Mouse (Mus musculus) heart, embryonic 10.5 days (tissue): ENCODE measurements around the gene Cbfa2t3. TPM values are rescaled to one million over a fixed set of nuclear protein-coding genes. Genes with fewer than 3 reads are reported as not detected.

Source experiments
- DNase-seq: peaks from one replicate; pipeline ENCODE4 v3.0.0-alpha.2; 2017; ENCODE audit warnings: low spot score
- H3K27ac ChIP-seq: fragments of 300-500 bp; sonication (generic); 2 replicates; pipeline ENCODE4 v1.5.1; 2016; ENCODE audit warnings: mild to moderate bottlenecking
- H3K27me3 ChIP-seq: fragments of 300-500 bp; sonication (generic); 2 replicates; pipeline ENCODE4 v1.6.1; 2016; ENCODE audit warnings: mild to moderate bottlenecking; ENCODE audit not compliant: poor library complexity, insufficient read depth, severe bottlenecking
- H3K36me3 ChIP-seq: fragments of 300-500 bp; sonication (generic); 2 replicates; pipeline ENCODE4 v1.6.1; 2016; ENCODE audit warnings: mild to moderate bottlenecking, moderate library complexity
- H3K4me1 ChIP-seq: fragments of 300-500 bp; sonication (generic); 2 replicates; pipeline ENCODE4 v1.6.1; 2016; ENCODE audit warnings: mild to moderate bottlenecking
- H3K4me3 ChIP-seq: fragments of 300-500 bp; sonication (generic); 2 replicates; pipeline ENCODE4 v1.5.1; 2016; ENCODE audit warnings: mild to moderate bottlenecking, moderate library complexity
- H3K9me3 ChIP-seq: fragments of 300-500 bp; sonication (generic); 2 replicates; pipeline ENCODE4 v1.6.1; 2016; ENCODE audit warnings: mild to moderate bottlenecking, moderate library complexity
- WGBS: fragments of 180-500 bp; shearing (Covaris S2); methylation state at CpG from one replicate; pipeline ENCODE4 v1.1.7; 2016; 5-methylcytosine and 5-hydroxymethylcytosine counted together
- polyA plus RNA-seq: library from polyadenylated mRNA; unstranded; fragments of >200 nt; fragmentation: Nextera tagmentation; extraction: Ambion mirVana; gene quantifications from 2 replicates; pipeline ENCODE4 v1.2.1, GENCODE M21; 2016

The Cbfa2t3 gene
- polyA plus RNA-seq, 1 experiment from 2014 or later = 5.5 TPM

- 80% methylated on average over 3 of the region's 3 CpGs for whole genome bisulfite sequencing
- DNase-seq = no peak
- Histone ChIP-seq H3K4me1 (peaks cover 78% of the 10 kb centered on the region), H3K27ac (peak overlapping the region; percentile 56; the same call in 1 of the 2 replicates), H3K9me3 (no peaks in the 10 kb centered on the region), H3K4me3 (peak overlapping the region; percentile 47), H3K27me3 (peaks cover 14% of the 10 kb centered on the region; the same call in 1 of the 2 replicates), H3K36me3 (no peaks in the 10 kb centered on the region)
Observed at GRCm38 (mm10) chr8:122697181-122697581, 1.7 kb downstream of the Cbfa2t3 start.

GRCm38 (mm10) chr8:122695438-122696042, 3.4 kb downstream of the Cbfa2t3 start:
- DNase-seq = no peak
- Histone ChIP-seq H3K27me3 (peaks cover 14% of the 10 kb centered on the region; the same call in 1 of the 2 replicates), H3K36me3 (no peaks in the 10 kb centered on the region), H3K27ac (0 out of 2 replicates have a peak overlapping the region, but pooled peaks have one; percentile 8), H3K4me1 (peaks cover 75% of the 10 kb centered on the region), H3K9me3 (no peaks in the 10 kb centered on the region), H3K4me3 (no peak overlapping the region)
- 53% methylated on average over 7 of the region's 7 CpGs for WGBS

GRCm38 (mm10) chr8:122692152-122692551, 6.8 kb downstream of the Cbfa2t3 start:
- H3K4me1 ChIP-seq = peaks cover 56% of the 10 kb centered on the region
- DNase-seq = no peak
- 70% methylated on average over 8 of the region's 8 CpGs for WGBS
- H3K27ac ChIP-seq = no peak overlapping the region; the same call in 1 of the 2 replicates
- peaks cover 21% of the 10 kb centered on the region; the same call in 1 of the 2 replicates for H3K27me3 ChIP-seq
- H3K4me3 ChIP-seq = no peak overlapping the region
- no peaks in the 10 kb centered on the region for H3K9me3 ChIP-seq
- no peaks in the 10 kb centered on the region for H3K36me3 ChIP-seq

- H3K27me3 ChIP-seq = peaks cover 26% of the 10 kb centered on the region
- no peaks in the 10 kb centered on the region for H3K36me3 ChIP-seq
- H3K4me3 ChIP-seq = no peak overlapping the region
- no peaks in the 10 kb centered on the region for H3K9me3 ChIP-seq
- no peak for DNase-seq
- WGBS = 91% methylated on average over 6 of the region's 6 CpGs
- no peak overlapping the region for H3K27ac ChIP-seq
- peaks cover 51% of the 10 kb centered on the region for H3K4me1 ChIP-seq
Observed at GRCm38 (mm10) chr8:122691018-122691417, 7.9 kb downstream of the Cbfa2t3 start.

GRCm38 (mm10) chr8:122689315-122689714, 9.6 kb downstream of the Cbfa2t3 start:
- WGBS = 74% methylated on average over 1 of the region's 1 CpGs
- no peaks in the 10 kb centered on the region for H3K36me3 ChIP-seq
- DNase-seq = no peak
- no peak overlapping the region for H3K27ac ChIP-seq
- peaks cover 43% of the 10 kb centered on the region for H3K4me1 ChIP-seq
- H3K9me3 ChIP-seq = no peaks in the 10 kb centered on the region
- no peak overlapping the region for H3K4me3 ChIP-seq
- peaks cover 32% of the 10 kb centered on the region for H3K27me3 ChIP-seq

GRCm38 (mm10) chr8:122686879-122687278, 12.0 kb downstream of the Cbfa2t3 start:
- no peak overlapping the region for H3K27ac ChIP-seq
- peaks cover 22% of the 10 kb centered on the region for H3K4me1 ChIP-seq
- 77% methylated on average over 9 of the region's 9 CpGs for WGBS
- no peak overlapping the region for H3K4me3 ChIP-seq
- H3K36me3 ChIP-seq = no peaks in the 10 kb centered on the region
- H3K9me3 ChIP-seq = no peaks in the 10 kb centered on the region
- H3K27me3 ChIP-seq = peaks cover 35% of the 10 kb centered on the region
- DNase-seq = no peak

GRCm38 (mm10) chr8:122685097-122685861, 13.6 kb downstream of the Cbfa2t3 start:
- Histone ChIP-seq H3K4me1 (peaks cover 22% of the 10 kb centered on the region), H3K4me3 (no peak overlapping the region), H3K27ac (no peak overlapping the region), H3K9me3 (no peaks in the 10 kb centered on the region), H3K36me3 (no peaks in the 10 kb centered on the region), H3K27me3 (peaks cover 50% of the 10 kb centered on the region)
- WGBS = 38% methylated on average over 19 of the region's 19 CpGs
- peak; percentile 94 for DNase-seq

GRCm38 (mm10) chr8:122682820-122683219, 16.1 kb downstream of the Cbfa2t3 start:
- no peak overlapping the region for H3K4me3 ChIP-seq
- H3K27me3 ChIP-seq = peaks cover 66% of the 10 kb centered on the region
- no peak overlapping the region for H3K27ac ChIP-seq
- DNase-seq = no peak
- H3K36me3 ChIP-seq = no peaks in the 10 kb centered on the region
- H3K4me1 ChIP-seq = peaks cover 46% of the 10 kb centered on the region
- no peaks in the 10 kb centered on the region for H3K9me3 ChIP-seq
- 67% methylated on average over 11 of the region's 11 CpGs for WGBS

- H3K27me3 ChIP-seq = peaks cover 79% of the 10 kb centered on the region
- peak overlapping the region; percentile 47; the same call in 1 of the 2 replicates for H3K27ac ChIP-seq
- no peak for DNase-seq
- H3K36me3 ChIP-seq = no peaks in the 10 kb centered on the region
- H3K4me1 ChIP-seq = peaks cover 57% of the 10 kb centered on the region
- no peak overlapping the region for H3K4me3 ChIP-seq
- H3K9me3 ChIP-seq = no peaks in the 10 kb centered on the region
- WGBS = 39% methylated on average over 7 of the region's 7 CpGs
Observed at GRCm38 (mm10) chr8:122680171-122680570, 18.7 kb downstream of the Cbfa2t3 start.

GRCm38 (mm10) chr8:122679325-122679920, 19.5 kb downstream of the Cbfa2t3 start:
- whole genome bisulfite sequencing = 22% methylated on average over 11 of the region's 11 CpGs
- peaks cover 80% of the 10 kb centered on the region for H3K27me3 ChIP-seq
- H3K9me3 ChIP-seq = no peaks in the 10 kb centered on the region
- H3K4me3 ChIP-seq = peak overlapping the region; percentile 87
- peak overlapping the region; percentile 47; the same call in 1 of the 2 replicates for H3K27ac ChIP-seq
- peaks cover 59% of the 10 kb centered on the region for H3K4me1 ChIP-seq
- DNase-seq = no peak
- H3K36me3 ChIP-seq = no peaks in the 10 kb centered on the region

- no peak for DNase-seq
- WGBS = 2% methylated on average over 14 of the region's 14 CpGs
- Histone ChIP-seq H3K9me3 (no peaks in the 10 kb centered on the region), H3K27me3 (peaks cover 86% of the 10 kb centered on the region), H3K27ac (peak overlapping the region; percentile 87; the same call in 1 of the 2 replicates), H3K4me1 (peaks cover 61% of the 10 kb centered on the region), H3K4me3 (peak overlapping the region; percentile 87), H3K36me3 (peaks cover 3% of the 10 kb centered on the region; the same call in 1 of the 2 replicates)
Observed at GRCm38 (mm10) chr8:122678896-122679210, 20.1 kb downstream of the Cbfa2t3 start.

GRCm38 (mm10) chr8:122678061-122678895, 20.6 kb downstream of the Cbfa2t3 start:
- WGBS = 1% methylated on average over 121 of the region's 127 CpGs
- H3K4me3 ChIP-seq = peak overlapping the region; percentile 87
- H3K4me1 ChIP-seq = peaks cover 61% of the 10 kb centered on the region
- H3K9me3 ChIP-seq = no peaks in the 10 kb centered on the region
- peaks cover 91% of the 10 kb centered on the region for H3K27me3 ChIP-seq
- peak overlapping the region; percentile 87 for H3K27ac ChIP-seq
- H3K36me3 ChIP-seq = peaks cover 7% of the 10 kb centered on the region; the same call in 1 of the 2 replicates
- DNase-seq = peak; percentile 88
